Mouse (Mus musculus) stomach, embryonic 16.5 days (tissue): ENCODE measurements around the gene Tmsb15a. TPM values are rescaled to one million over a fixed set of nuclear protein-coding genes. Genes with fewer than 3 reads are reported as not detected.
"Not testable (repeated sequence)": the region's sequence is repeated elsewhere in the genome, so short reads cannot be mapped to it uniquely, and the experiment has no call there.

Experiments
- ATAC-seq: fragments of 200-750 bp; cut with Nextera tagmentation; 2 replicates; pipeline ENCODE4 v1.8.0; 2017; ENCODE audit warnings: moderate number of reproducible peaks, moderate TSS enrichment; ENCODE audit not compliant: insufficient read depth, low FRiP score
- H3K27ac ChIP-seq: fragments of 300-500 bp; sonication (generic); 2 replicates; pipeline ENCODE4 v1.5.1; 2014; ENCODE audit warnings: low read length
- H3K27me3 ChIP-seq: fragments of 300-500 bp; sonication (generic); 2 replicates; pipeline ENCODE4 v1.6.1; 2014; ENCODE audit warnings: low read length, control low read depth, mixed read lengths; ENCODE audit not compliant: control insufficient read depth, insufficient read depth
- H3K36me3 ChIP-seq: fragments of 300-500 bp; sonication (generic); 2 replicates; pipeline ENCODE4 v1.6.1; 2014; ENCODE audit warnings: low read length; ENCODE audit not compliant: control insufficient read depth, insufficient read depth
- H3K4me1 ChIP-seq: fragments of 300-500 bp; sonication (generic); 2 replicates; pipeline ENCODE4 v1.6.1; 2014; ENCODE audit warnings: low read length, control low read depth, mixed read lengths; ENCODE audit not compliant: control insufficient read depth, insufficient read depth
- H3K4me2 ChIP-seq: fragments of 300-500 bp; sonication (generic); 2 replicates; pipeline ENCODE4 v1.6.1; 2014; ENCODE audit warnings: low read depth, low read length, mixed read lengths
- H3K4me3 ChIP-seq: fragments of 300-500 bp; sonication (generic); replicated peaks from 2 replicates; pipeline ENCODE4 v1.5.1; 2014; ENCODE audit warnings: mild to moderate bottlenecking, low read length
- H3K9ac ChIP-seq: fragments of 300-500 bp; sonication (generic); 2 replicates; pipeline ENCODE4 v1.6.1; 2014; ENCODE audit warnings: low read length
- H3K9me3 ChIP-seq: fragments of 300-500 bp; sonication (generic); replicated peaks from 2 replicates; pipeline ENCODE4 v1.6.1; 2016; ENCODE audit warnings: low read length, control low read depth; ENCODE audit not compliant: control insufficient read depth
- WGBS: fragments of 180-500 bp; shearing (Covaris S2); extraction: QIAGEN DNeasy Blood & Tissue Kit; methylation state at CpG from one replicate; pipeline ENCODE4 v1.1.7; 2014; 5-methylcytosine and 5-hydroxymethylcytosine counted together
- polyA plus RNA-seq: library from polyadenylated mRNA; unstranded; fragments of >200 nt; fragmentation: Nextera tagmentation; extraction: Ambion mirVana; gene quantifications from 2 replicates; pipeline ENCODE4 v1.2.1, GENCODE M21; 2015

Gene Tmsb15a
- polyA plus RNA-seq, result not detected in 2 replicates

DNA sequence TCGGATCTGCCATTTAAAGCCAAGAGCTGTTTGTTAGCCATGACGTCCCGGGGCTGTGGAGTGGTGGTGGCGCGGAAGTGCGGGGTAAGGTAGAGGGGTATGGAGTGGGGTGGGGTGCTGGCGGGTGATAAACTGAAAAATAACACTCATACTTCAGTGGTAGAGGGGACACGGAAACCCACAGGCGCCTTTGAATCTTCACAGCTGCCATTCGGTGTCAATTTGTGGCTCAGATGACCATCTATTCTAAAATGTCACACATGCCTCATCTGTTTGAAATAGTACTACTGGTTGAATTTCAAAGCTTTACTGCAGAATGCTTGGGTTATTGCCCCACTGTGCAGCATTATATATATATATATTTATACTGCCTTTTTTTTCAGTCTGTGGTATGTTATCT lies at the start of gene Tmsb15a:
Tmsb15a (minus strand) TSS at position 101 of the 400 bp plus-strand sequence.
- Histone ChIP-seq H3K4me1 (no peaks in the 10 kb centered on the region), H3K27me3 (no peaks in the 10 kb centered on the region; the same call in 1 of the 2 replicates), H3K4me2 (no peak within 1 kb of the TSS), H3K9ac (no peak within 1 kb of the TSS), H3K27ac (no peak within 1 kb of the TSS), H3K36me3 (no peaks in the 10 kb centered on the region), H3K9me3 (no peaks in the 10 kb centered on the region), H3K4me3 (no peak within 1 kb of the TSS)
- 81% methylated on average over 10 of the region's 10 CpGs for WGBS
- ATAC-seq, result no peak

DNA sequence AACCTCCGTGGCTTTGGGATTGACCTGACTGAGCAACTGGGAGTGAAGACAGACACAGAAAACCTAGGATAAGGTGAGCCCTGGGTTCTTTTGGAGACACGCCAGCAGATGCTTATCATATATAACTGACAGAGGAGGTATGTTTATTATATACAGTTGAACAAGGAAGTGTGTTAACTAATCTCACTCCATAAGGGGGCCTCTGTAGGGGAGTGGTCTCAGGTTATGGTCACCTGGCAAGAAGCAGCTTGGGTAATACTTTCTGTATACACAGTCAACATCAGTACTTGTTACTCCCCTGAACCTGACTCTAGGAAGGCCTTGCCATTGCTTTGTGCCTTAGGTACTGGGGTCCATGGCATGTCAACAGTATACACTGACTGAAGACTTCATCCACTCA lies 43.5 kb upstream of the Tmsb15a start:
- Histone ChIP-seq H3K27me3 (no peaks in the 10 kb centered on the region), H3K36me3 (no peaks in the 10 kb centered on the region), H3K4me3 (no peak overlapping the region), H3K4me2 (no peak overlapping the region), H3K9me3 (no peaks in the 10 kb centered on the region), H3K4me1 (no peaks in the 10 kb centered on the region), H3K27ac (no peak overlapping the region), H3K9ac (no peak overlapping the region)
- 42% methylated on average over 2 of the region's 2 CpGs for WGBS
- ATAC-seq, result no peak; the same call in 1 of the 2 replicates

DNA sequence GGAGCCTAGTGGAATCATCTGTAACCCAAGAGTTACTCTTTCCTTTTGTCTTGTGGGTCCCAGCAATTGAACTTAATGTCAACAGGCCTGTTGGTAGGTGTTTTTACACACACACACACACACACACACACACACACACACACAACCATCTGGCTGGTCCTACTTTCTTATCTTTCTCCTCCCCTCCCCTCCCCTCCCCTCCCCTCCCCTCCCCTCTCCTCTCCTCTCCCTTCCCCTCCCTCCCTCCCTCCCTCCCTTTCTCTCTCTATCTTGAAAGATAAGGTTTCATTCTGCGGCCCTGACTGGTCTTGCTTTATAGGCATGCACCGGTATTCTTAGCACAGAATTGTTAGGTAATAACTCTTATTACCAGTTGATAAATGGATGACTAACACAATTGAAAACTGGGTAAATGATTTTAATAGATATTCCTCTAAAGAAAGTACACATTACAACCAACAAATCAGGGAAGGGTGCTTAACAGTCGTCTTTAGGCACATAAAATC lies 43.0 kb upstream of the Tmsb15a start:
- no peak overlapping the region for H3K27ac ChIP-seq
- no peak overlapping the region for H3K9ac ChIP-seq
- H3K27me3 ChIP-seq, result no peaks in the 10 kb centered on the region
- no peak for ATAC-seq
- no peaks in the 10 kb centered on the region for H3K36me3 ChIP-seq
- no peaks in the 10 kb centered on the region for H3K9me3 ChIP-seq
- no peaks in the 10 kb centered on the region for H3K4me1 ChIP-seq
- no peak overlapping the region for H3K4me2 ChIP-seq
- 47% methylated on average over 3 of the region's 3 CpGs for WGBS
- no peak overlapping the region for H3K4me3 ChIP-seq

DNA sequence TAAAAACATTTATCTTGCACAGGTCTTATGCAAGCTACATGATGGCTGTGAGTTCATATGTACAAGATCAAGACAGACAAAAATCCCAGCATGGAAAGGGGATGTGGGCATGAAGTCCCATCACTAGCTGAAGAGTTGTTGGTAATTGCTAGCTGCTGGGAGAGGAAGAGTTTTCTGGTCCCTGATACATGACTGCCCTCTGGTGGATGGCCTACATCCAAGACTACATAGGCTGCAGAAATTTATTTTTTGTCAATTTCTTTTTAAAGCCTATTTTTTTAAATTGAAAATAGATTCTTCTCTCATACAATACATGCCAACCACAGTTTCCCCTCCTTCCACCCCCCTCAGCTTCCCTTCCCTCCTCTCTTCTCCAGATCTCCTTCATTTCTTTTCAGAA lies 36.6 kb upstream of the Tmsb15a start:
- H3K4me1 ChIP-seq, result no peaks in the 10 kb centered on the region
- H3K36me3 ChIP-seq, result 0 out of 2 replicates have a peak, but pooled peaks cover 3% of the 10 kb centered on the region
- H3K27me3 ChIP-seq, result no peaks in the 10 kb centered on the region
- no peak for ATAC-seq
- no peak overlapping the region for H3K9ac ChIP-seq
- H3K4me2 ChIP-seq, result no peak overlapping the region
- no peaks in the 10 kb centered on the region for H3K9me3 ChIP-seq
- no peak overlapping the region for H3K27ac ChIP-seq
- no peak overlapping the region for H3K4me3 ChIP-seq

DNA sequence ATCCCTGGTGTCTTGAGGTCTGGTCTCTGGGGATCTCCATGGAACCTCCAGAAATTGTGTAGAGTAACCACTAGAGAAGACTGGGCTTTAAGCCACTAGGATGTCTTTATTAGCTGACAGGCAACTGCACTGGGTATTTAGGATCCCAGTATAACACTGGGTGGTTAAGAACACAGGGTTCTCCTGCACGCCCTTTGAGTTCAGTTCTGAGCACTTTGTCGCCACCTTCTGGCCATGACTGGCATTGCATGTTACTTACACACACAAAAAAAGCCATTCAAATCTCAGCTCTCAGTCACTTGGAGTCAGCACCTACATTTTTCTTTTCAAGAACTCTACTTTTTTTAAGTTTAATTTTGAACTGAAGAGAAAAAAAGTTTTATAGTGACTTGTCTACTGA lies 27.8 kb upstream of the Tmsb15a start:
- no peaks in the 10 kb centered on the region for H3K27me3 ChIP-seq
- H3K27ac ChIP-seq, result no peak overlapping the region
- no peaks in the 10 kb centered on the region for H3K4me1 ChIP-seq
- no peak overlapping the region for H3K4me2 ChIP-seq
- no peaks in the 10 kb centered on the region for H3K9me3 ChIP-seq
- no peak overlapping the region for H3K9ac ChIP-seq
- no peak for ATAC-seq
- no peak overlapping the region for H3K4me3 ChIP-seq
- WGBS, result 0% methylated on average over 2 of the region's 2 CpGs
- no peaks in the 10 kb centered on the region for H3K36me3 ChIP-seq

DNA sequence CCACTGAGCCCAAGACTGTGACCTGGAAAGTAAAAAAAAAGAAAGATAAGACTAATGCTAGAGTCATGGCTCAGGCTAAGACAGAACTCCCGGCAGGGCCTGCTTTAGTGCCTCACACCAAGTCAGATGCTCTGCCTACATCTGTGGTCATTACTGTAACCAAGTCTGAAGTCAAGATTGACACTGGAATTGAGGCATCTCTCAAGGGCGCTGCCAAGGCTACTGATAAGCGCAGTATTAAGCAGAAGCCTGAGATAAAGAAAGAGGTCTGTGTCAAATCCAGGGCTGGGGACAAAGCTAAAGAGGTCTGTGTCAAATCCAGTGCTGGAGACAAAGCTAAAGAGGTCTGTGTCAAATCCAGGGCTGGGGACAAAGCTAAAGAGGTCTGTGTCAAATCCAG lies 20.3 kb upstream of the Tmsb15a start:
- H3K27ac ChIP-seq, H3K9ac ChIP-seq, H3K4me3 ChIP-seq, H3K36me3 ChIP-seq, H3K27me3 ChIP-seq, H3K9me3 ChIP-seq, ATAC-seq, H3K4me1 ChIP-seq, H3K4me2 ChIP-seq: not testable (repeated sequence)
- 84% methylated on average over 3 of the region's 3 CpGs for WGBS

DNA sequence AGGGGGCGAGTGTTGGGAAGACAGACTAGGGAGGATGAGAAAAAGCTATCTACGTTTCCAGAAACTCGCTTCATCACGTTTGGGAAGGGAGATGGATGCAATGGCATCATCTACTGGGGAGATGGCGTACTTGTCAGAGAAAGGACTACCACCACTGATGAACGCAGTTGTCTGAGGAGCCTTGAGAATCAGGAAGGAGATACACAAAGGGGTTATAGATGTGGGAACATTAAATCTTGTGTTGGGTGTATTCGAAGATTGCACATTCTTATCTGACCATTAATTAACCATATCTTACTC lies 17.9 kb upstream of the Tmsb15a start:
- Histone ChIP-seq H3K4me3 (peak overlapping the region; percentile 65), H3K9me3 (no peaks in the 10 kb centered on the region), H3K4me1 (no peaks in the 10 kb centered on the region), H3K27ac (no peak overlapping the region; the same call in 1 of the 2 replicates), H3K27me3 (no peaks in the 10 kb centered on the region), H3K36me3 (no peaks in the 10 kb centered on the region), H3K4me2 (peak overlapping the region; percentile 56), H3K9ac (peak overlapping the region; percentile 75)
- 10% methylated on average over 7 of the region's 7 CpGs for WGBS
- ATAC-seq, result no peak

DNA sequence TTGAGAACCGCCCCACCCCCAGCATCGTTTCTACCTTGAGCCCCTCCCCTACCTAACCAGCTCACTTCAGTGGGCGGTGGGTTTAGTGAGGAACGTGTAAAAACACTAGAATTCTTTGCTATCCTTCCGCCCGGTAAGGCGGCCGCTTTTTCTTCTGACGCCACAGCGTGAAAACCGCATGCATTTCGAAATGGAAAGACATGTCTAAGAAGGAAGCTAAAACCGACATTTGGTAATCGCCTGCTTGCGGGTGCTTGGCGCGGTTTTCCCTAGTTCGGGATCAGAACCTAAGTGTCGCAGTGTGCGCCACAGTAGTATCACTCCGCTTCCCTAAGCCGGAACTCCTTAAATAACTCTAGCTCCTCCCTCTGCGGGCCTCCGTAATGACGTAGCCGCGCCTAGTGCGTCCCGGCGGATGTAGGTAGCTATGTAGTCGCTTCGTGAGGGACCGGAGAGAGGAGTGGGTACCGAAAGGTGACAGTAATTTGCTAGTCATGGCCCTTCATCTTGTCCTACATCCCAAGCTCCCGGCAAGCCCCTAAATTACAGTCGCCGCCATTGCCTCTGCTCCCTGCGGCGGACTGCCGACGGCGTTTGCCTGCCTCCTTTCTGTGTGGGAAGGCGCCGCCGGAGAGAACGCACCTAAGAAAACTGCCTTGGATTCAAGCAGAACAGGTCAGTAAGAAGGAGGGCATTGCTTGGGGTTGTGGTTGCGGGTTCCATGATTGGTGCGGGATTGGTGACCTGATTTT lies 17.4 kb upstream of the Tmsb15a start, which contains the start of the genes Armcx5 and Gprasp1:
Armcx5 (plus strand) TSS at position 430 of the 752 bp plus-strand sequence.
Gprasp1 (plus strand) TSS at position 430 of the 752 bp plus-strand sequence.
- H3K27ac ChIP-seq, result peak within 1 kb of the TSS; percentile 85
- H3K9ac ChIP-seq, result peak within 1 kb of the TSS; percentile 75
- no peaks in the 10 kb centered on the region for H3K36me3 ChIP-seq
- H3K4me1 ChIP-seq, result no peaks in the 10 kb centered on the region
- peak; percentile 97 for ATAC-seq
- H3K9me3 ChIP-seq, result no peaks in the 10 kb centered on the region
- peak within 1 kb of the TSS; percentile 65 for H3K4me3 ChIP-seq
- peak within 1 kb of the TSS; percentile 56 for H3K4me2 ChIP-seq
- no peaks in the 10 kb centered on the region for H3K27me3 ChIP-seq
- 17% methylated on average over 48 of the region's 48 CpGs for WGBS

DNA sequence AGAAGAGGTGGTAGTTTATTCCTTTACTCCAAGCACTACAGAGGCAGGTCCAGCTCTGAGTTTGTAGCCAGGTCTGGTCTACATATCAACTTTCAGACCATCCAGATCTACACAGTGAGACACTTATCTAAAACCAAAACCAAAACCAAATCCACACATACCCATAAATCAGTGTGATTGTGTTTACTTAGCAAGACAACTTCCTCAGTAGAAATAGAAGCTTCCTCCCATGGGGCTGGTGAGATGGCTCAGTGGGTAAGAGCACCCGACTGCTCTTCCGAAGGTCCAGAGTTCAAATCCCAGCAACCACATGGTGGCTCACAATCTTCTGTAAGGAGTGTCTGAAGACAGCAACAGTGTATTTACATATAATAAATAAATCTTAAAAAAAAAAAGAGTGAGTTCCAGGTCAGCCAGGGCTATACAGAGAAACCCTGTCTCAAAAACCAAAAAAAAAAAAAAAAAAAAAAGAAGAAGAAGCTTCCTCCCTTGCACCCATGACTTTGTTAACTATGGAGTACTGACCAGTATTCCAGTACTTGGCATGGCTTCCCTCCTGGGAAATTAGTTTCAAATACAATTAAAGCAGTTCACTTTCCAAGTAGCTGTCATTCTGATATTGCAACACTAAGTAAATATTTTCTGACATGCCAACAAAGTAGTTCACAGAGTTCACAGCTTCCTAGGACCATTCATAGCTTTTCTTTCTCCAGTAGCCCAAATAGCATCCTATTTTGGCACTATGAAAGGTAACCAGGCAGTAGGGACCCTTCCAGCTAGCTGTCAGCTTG lies 13.9 kb upstream of the Tmsb15a start:
- Histone ChIP-seq H3K27me3 (no peaks in the 10 kb centered on the region), H3K4me2 (no peak overlapping the region), H3K36me3 (no peaks in the 10 kb centered on the region), H3K4me3 (no peak overlapping the region), H3K27ac (no peak overlapping the region), H3K4me1 (no peaks in the 10 kb centered on the region), H3K9ac (no peak overlapping the region), H3K9me3 (no peaks in the 10 kb centered on the region)
- 84% methylated on average over 2 of the region's 2 CpGs for WGBS
- ATAC-seq, result no peak
